Mouse (Mus musculus): ENCODE measurements around the gene Irs1.

GRCm38 (mm10) chr1:82247221-82247951 lies 43.8 kb downstream of the Irs1 start:
- TF ChIP-seq CTCF (IDR thresholded peaks at IDR 0.05; ENCODE audit: extremely low read depth, insufficient read depth, low read length) = no peak
- TF ChIP-seq POLR2A (IDR thresholded peaks at IDR 0.05; ENCODE audit: extremely low read depth, insufficient read depth, low read length) = no peak
